Mouse (Mus musculus) liver, embryonic 14.5 days (tissue): ENCODE results near the gene Aip. TPM values are rescaled to one million over a fixed set of nuclear protein-coding genes. Genes with fewer than 3 reads are reported as not detected.

ENCODE experiments used
- ATAC-seq: fragments of 200-750 bp; cut with Nextera tagmentation; 2 replicates; pipeline ENCODE4 v1.8.0; 2017; ENCODE audit warnings: moderate number of reproducible peaks, mild to moderate bottlenecking, moderate library complexity; ENCODE audit not compliant: insufficient read depth
- DNase-seq, 3 experiments: peaks; one replicate each; pipeline ENCODE4 v3.0.0-alpha.2; 2012 to 2013; ENCODE audit warnings: low read depth in 3 of 3, low spot score in 3 of 3
- H3K27ac ChIP-seq: fragments of 300-500 bp; sonication (generic); 2 replicates; pipeline ENCODE4 v1.5.1; 2014; ENCODE audit warnings: moderate library complexity, mild to moderate bottlenecking, control low read depth, inconsistent platforms
- H3K27me3 ChIP-seq: fragments of 300-500 bp; sonication (generic); 2 replicates; pipeline ENCODE4 v1.6.1; 2014; ENCODE audit warnings: mild to moderate bottlenecking, low read length, moderate library complexity; ENCODE audit not compliant: control insufficient read depth, insufficient read depth
- H3K36me3 ChIP-seq: fragments of 300-500 bp; sonication (generic); replicated peaks from 2 replicates; pipeline ENCODE4 v1.6.1; 2014; ENCODE audit warnings: low read depth; ENCODE audit not compliant: control insufficient read depth, insufficient read depth
- H3K4me1 ChIP-seq, 2 experiments: fragments of 200-500 bp in 1 of 2; fragments of 300-500 bp in 1 of 2; sonication (generic) in 1 of 2; replicated peaks; 2 replicates each; pipeline ENCODE4 v1.6.1; 2012 to 2014; ENCODE audit warnings: antibody characterized with exemption in 1 of 2, inconsistent platforms in 1 of 2, low read length in 1 of 2; ENCODE audit not compliant: control insufficient read depth in 2 of 2, insufficient read depth in 2 of 2
- H3K4me2 ChIP-seq: fragments of 300-500 bp; sonication (generic); 2 replicates; pipeline ENCODE4 v1.6.1; 2014; ENCODE audit warnings: low read depth, mild to moderate bottlenecking, control low read depth, moderate library complexity
- H3K4me3 ChIP-seq, 2 experiments: fragments of 200-500 bp in 1 of 2; fragments of 300-500 bp in 1 of 2; sonication (generic) in 1 of 2; 2 replicates each; pipeline ENCODE4 v1.5.1; 2012 to 2014; ENCODE audit warnings: low read depth in 2 of 2, low read length in 2 of 2, mild to moderate bottlenecking in 2 of 2, control low read depth in 1 of 2, inconsistent platforms in 1 of 2, moderate library complexity in 1 of 2; ENCODE audit not compliant: insufficient read depth in 1 of 2
- H3K9ac ChIP-seq: fragments of 300-500 bp; sonication (generic); replicated peaks from 2 replicates; pipeline ENCODE4 v1.6.1; 2014; ENCODE audit warnings: mild to moderate bottlenecking, control low read depth, moderate library complexity
- H3K9me3 ChIP-seq: fragments of 300-500 bp; sonication (generic); 2 replicates; pipeline ENCODE4 v1.6.1; 2016; ENCODE audit warnings: low read length, mixed read lengths; ENCODE audit not compliant: control insufficient read depth
- CTCF ChIP-seq: IDR thresholded peaks from 2 replicates; pipeline ENCODE4 v1.5.1; 2016; ENCODE audit warnings: antibody characterized with exemption, low read depth, control low read depth
- EP300 ChIP-seq: IDR thresholded peaks from 2 replicates; pipeline ENCODE4 v1.6.1; 2016; ENCODE audit warnings: antibody characterized with exemption, low read depth
- WGBS: fragments of 180-500 bp; shearing (Covaris S2); extraction: QIAGEN DNeasy Blood & Tissue Kit; methylation state at CpG from one replicate; pipeline ENCODE4 v1.1.7; 2014; ENCODE audit not compliant: insufficient replicate concordance; 5-methylcytosine and 5-hydroxymethylcytosine counted together
- polyA plus RNA-seq, 2 experiments: library from polyadenylated mRNA; depleted of rRNA in 1 of 2; stranded (reverse) in 1 of 2; unstranded in 1 of 2; fragments of >200 nt; fragmentation: Nextera tagmentation in 1 of 2; extraction: Ambion mirVana in 1 of 2; gene quantifications; 2 replicates each; pipeline versions ENCODE4 v1.2.1 to v1.2.3; 2012 to 2014

Aip gene
- polyA plus RNA-seq, 2 experiments, result 29.4 to 33.2 TPM

DNA sequence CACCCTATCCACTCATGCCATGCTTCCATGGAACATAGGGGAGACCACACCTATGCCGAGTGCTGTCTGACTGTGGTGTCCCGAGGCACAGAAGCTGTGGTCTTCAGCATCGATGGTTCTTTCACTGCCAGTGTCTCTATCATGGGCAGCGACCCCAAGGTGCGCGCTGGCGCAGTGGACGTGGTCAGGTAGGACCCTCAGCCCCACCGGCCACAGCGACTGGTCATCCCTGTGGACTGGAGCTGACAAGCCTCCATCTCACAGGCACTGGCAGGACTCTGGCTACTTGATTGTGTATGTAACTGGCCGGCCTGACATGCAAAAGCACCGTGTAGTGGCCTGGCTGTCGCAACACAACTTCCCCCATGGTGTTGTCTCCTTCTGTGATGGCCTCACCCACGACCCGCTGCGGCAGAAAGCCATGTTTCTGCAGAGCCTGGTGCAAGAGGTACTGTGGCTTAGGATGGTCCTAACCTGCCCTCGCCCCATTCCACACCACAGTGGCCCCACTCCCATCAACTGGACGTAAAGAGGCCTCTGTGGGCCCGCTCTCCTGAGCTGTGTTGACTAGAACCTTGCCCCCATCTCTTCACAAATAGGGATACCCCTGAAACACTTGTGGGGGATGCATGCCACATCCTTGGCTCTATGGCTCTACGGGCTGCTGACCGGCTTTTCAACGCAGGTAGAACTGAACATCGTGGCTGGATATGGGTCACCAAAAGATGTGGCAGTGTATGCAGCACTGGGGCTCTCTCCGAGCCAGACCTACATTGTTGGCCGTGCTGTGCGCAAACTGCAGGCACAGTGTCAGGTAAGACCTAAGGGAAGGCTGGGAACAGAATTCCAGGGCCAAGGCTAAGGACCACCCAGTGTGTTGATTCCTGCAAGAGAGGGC, 13.3 kb downstream of the Aip start:
- H3K27me3 ChIP-seq, result no peaks in the 10 kb centered on the region
- H3K9ac ChIP-seq, result no peak overlapping the region
- no peak overlapping the region for H3K27ac ChIP-seq
- 83% methylated on average over 26 of the region's 26 CpGs for WGBS
- peaks cover 9 to 13% of the 10 kb centered on the region in 2 experiments; a peak in 3 of 4 replicates for H3K4me1 ChIP-seq
- H3K4me3 ChIP-seq, result no peak overlapping the region
- H3K36me3 ChIP-seq, result peaks cover 16% of the 10 kb centered on the region; the same call in 1 of the 2 replicates
- H3K4me2 ChIP-seq, result no peak overlapping the region
- ATAC-seq (no peak), DNase-seq (no peak)
- H3K9me3 ChIP-seq, result no peaks in the 10 kb centered on the region
- no peak for TF ChIP-seq EP300
- TF ChIP-seq CTCF, result no peak

DNA sequence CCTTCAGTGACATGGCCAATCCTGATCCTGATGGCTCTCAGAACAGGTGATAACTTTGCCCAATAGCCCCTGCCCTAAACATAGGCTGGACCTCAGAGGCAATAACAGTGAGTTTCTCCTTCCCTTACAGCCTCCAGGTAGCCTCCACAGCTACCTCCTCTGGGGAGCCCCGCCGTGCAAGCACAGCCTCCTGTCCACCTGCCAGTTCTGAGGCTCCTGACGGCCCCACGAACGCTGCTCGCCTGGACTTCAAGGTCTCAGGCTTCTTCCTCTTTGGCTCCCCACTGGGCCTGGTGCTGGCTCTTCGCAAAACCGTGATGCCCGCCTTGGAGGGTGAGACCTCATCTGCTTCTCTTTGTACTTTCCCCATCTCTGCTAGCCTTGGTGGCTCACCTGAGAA, 17.1 kb downstream of the Aip start:
- Histone ChIP-seq H3K4me1 (peaks cover 3 to 9% of the 10 kb centered on the region in 2 experiments; a peak in 3 of 4 replicates), H3K4me3 (no peak overlapping the region), H3K9ac (no peak overlapping the region), H3K27me3 (no peaks in the 10 kb centered on the region), H3K9me3 (no peaks in the 10 kb centered on the region), H3K27ac (no peak overlapping the region), H3K36me3 (no peaks in the 10 kb centered on the region), H3K4me2 (no peak overlapping the region)
- TF ChIP-seq CTCF (no peak), EP300 (no peak)
- 78% methylated on average over 9 of the region's 9 CpGs for WGBS
- ATAC-seq (no peak), DNase-seq (no peak)

DNA sequence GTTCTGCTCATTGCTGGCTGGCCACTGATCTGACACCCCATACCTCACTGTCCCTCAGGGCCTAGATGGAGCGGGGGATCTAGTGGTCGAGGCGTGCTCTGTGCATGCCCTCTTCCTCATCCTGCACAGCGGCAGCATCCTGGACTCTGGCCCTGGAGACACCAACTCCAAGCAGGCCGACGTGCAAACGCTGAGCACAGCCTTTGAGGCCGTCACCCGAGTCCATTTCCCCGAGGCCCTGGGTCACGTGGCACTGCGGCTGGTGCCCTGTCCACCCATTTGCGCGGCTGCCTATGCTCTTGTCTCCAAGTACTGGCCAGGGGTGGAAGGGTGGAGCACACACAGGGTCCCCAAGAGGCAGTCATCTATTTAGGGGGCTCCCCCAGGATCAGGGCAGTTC, 19.0 kb downstream of the Aip start:
- 80% methylated on average over 14 of the region's 14 CpGs for WGBS
- Histone ChIP-seq H3K36me3 (no peaks in the 10 kb centered on the region), H3K27ac (no peak overlapping the region), H3K4me1 (no peaks in the 10 kb centered on the region), H3K9me3 (no peaks in the 10 kb centered on the region), H3K4me3 (no peak overlapping the region), H3K27me3 (peaks cover 10% of the 10 kb centered on the region), H3K9ac (no peak overlapping the region), H3K4me2 (no peak overlapping the region)
- TF ChIP-seq EP300, result no peak
- TF ChIP-seq CTCF, result no peak
- DNase-seq (no peak), ATAC-seq (no peak)

DNA sequence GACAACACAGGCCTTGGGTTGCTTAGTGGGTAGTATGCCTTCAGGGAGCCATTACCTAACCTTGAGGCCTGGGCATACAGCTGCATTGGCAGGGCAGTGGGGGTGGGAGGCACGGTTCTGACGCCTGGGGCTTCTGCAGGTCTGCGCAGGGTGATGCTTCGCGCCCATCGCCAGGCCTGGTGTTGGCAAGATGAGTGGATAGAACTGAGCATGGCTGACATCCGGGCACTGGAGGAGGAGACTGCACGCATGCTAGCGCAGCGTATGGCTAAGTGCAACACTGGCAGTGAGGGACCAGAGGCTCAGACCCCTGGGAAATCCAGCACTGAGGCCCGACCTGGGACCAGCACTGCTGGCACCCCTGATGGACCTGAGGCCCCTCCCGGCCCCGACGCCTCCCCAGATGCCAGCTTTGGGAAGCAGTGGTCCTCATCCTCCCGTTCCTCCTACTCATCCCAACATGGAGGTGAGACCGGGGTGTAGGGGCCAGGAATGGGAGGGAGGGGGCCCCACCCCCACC, 20.9 kb downstream of the Aip start:
- ATAC-seq (no peak), DNase-seq (no peak)
- Histone ChIP-seq H3K36me3 (no peaks in the 10 kb centered on the region), H3K27ac (no peak overlapping the region), H3K4me1 (peaks cover 3% of the 10 kb centered on the region in 2 experiments; a peak in 3 of 4 replicates), H3K9ac (no peak overlapping the region), H3K27me3 (peaks cover 28% of the 10 kb centered on the region), H3K9me3 (no peaks in the 10 kb centered on the region), H3K4me3 (no peak overlapping the region), H3K4me2 (no peak overlapping the region)
- WGBS, result 82% methylated on average over 16 of the region's 16 CpGs
- no peak for TF ChIP-seq EP300
- no peak for TF ChIP-seq CTCF

DNA sequence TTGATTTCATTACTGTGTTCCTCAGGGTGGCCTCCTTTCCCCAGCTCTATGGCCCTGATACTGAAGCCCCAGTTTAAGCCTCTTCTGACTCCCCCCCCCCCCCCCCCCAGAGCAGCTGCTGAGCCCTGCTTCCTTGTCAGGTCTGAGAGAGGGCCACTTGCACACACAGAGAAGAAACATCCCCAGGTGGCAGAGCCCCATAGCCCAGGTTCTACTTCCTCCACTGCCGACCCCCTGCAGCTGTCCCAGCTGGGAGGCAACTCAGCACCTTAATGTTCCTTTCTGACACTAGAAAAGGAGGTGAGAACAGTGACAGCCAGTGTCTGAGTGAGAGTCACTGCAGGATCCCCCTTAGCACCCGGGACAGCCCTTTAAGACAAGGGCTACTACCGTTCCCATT, 21.9 kb downstream of the Aip start:
- no peak overlapping the region for H3K27ac ChIP-seq
- 61% methylated on average over 3 of the region's 3 CpGs for WGBS

More for the DNA sequence above, 21.9 kb downstream of the Aip start:
- DNase-seq (no peak), ATAC-seq (no peak)
- H3K36me3 ChIP-seq, result no peaks in the 10 kb centered on the region
- H3K4me3 ChIP-seq, result no peak overlapping the region
- H3K4me1 ChIP-seq, result peaks cover 9 to 10% of the 10 kb centered on the region in 2 experiments
- no peak for TF ChIP-seq CTCF
- TF ChIP-seq EP300, result no peak
- no peaks in the 10 kb centered on the region for H3K9me3 ChIP-seq
- H3K4me2 ChIP-seq, result no peak overlapping the region
- peaks cover 28% of the 10 kb centered on the region for H3K27me3 ChIP-seq
- no peak overlapping the region for H3K9ac ChIP-seq
